Mouse (Mus musculus) embryo, embryonic 9.5 days (tissue): Measurements from ENCODE around the gene Lgsn.

ENCODE experiments used
- DNase-seq: peaks from one replicate; pipeline ENCODE4 v3.0.0-alpha.2; 2017; ENCODE audit errors: extremely low spot score

Lgsn gene

GRCm38 (mm10) chr1:31214831-31215230 lies 38.6 kb downstream of the Lgsn start:
- no peak for DNase-seq

GRCm38 (mm10) chr1:31220599-31221250 lies 44.5 kb downstream of the Lgsn start:
- DNase-seq, result no peak

- DNase-seq, result no peak
These were observed 46.4 kb downstream of the Lgsn start, which contains the start of the genes 4931428L18Rik and Pih1d3 for GRCm38 (mm10) chr1:31222564-31222963. 4931428L18Rik (minus strand) TSS chr1:31222684. Pih1d3 (plus strand) TSS chr1:31222838.

GRCm38 (mm10) chr1:31233319-31234036 lies 57.3 kb downstream of the Lgsn start:
- no peak for DNase-seq
